Mouse (Mus musculus): Measurements from ENCODE around the gene Galnt18.

DNA sequence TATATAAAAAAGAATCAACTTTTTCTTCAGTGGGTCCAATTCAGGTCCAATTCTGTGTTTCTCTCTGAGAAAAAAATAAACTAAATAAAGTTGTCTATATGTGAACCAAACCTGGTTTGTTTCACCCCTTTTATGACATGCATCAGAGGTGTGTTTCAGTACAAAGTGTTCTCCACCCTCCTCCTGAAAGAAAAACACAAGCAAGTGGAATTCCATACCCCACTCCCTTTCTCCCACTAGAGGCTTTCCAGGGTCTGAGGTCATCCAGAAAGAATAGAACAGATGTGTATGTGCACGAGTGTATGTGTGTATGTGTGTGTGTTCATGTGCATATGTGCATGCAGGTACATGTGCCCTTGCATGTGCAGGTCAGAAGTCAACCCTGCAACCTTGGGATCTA is 71.2 kb downstream of the Galnt18 start:
- TF ChIP-seq CHD2 (IDR thresholded peaks at IDR 0.05; ENCODE audit: low read depth, low read length) (no peak), HCFC1 (IDR thresholded peaks at IDR 0.05; ENCODE audit: borderline replicate concordance, insufficient read depth, low read length) (no peak)

Data from ES-E14 (cell line).